Mouse (Mus musculus) urinary bladder, postnatal 25 days (tissue): ENCODE measurements around the gene N4bp3.

ENCODE experiments used
- DNase-seq: peaks from one replicate; pipeline ENCODE4 v3.0.0; 2022; ENCODE audit warnings: low spot score

Gene N4bp3

DNA sequence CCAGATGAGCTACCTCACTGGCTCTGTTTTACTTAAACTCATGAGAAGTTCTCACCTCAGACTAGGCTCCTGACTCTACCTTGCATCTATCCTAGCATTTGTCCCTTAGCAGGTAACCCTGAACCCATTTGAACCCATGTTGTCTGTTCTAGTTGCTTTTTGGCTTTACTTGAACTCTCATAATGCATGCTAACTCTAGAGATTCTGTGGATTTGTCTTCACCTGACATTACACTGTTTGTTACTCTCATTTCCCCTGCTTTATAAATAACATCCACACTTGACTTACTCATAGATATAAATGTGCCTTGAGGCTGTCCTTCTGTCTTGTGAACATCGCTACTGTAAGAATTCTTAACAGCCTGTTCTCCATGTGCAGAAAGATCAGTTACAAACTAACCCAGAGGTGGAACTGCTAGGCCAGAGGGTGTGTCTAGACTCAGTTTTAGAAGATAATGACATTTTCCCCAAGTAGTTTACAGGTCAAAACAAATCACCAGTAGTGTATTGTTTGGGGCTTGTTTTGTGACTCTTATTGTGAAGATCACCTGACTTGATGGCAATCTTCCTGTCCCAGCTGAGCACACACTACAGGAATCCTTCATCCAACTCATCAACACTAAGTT is 55.1 kb downstream of the N4bp3 start:
- DNase-seq: no peak

- DNase-seq: no peak
These were observed 55.8 kb downstream of the N4bp3 start for GRCm38 (mm10) chr11:51594715-51595350.

DNA sequence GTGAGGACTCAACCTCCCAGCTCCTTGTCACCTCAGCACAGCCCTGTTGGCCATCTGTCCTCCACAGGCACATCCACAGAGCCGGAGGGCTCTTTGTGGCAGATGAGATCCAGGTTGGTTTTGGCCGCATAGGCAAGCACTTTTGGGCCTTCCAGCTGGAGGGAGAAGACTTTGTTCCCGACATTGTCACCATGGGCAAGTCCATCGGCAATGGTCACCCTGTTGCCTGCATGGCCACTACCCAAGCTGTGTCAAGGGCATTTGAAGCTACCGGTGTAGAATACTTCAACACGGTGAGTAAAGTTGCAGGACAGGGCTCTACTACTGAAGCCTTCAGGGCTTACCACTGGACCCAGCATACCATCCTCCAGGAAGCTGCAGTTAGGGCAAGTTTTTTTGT is 56.8 kb downstream of the N4bp3 start:
- DNase-seq: no peak

DNA sequence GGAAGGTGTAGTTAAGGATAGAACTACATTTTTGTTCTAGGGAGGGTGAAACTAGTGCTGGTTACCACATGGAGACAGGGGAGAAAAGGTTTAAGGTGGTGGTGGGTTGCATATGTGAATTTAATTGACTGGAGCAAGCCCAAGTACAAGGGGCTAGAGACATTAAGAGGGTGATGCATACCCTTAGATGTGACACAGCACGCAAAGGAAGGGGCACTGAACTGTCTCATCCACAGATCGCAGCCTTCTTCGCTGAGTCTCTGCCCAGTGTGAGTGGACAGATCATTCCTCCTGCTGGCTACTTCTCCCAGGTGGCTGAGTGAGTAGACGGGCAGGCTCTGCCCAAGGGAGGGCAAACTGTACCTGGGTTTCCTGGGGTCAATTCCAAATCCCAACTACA is 57.3 kb downstream of the N4bp3 start:
- no peak for DNase-seq
